Mouse (Mus musculus) testis, adult 2 months (tissue): ENCODE results near the gene Aar2.

Source experiments
- CTCF ChIP-seq: fragments of 200-500 bp; IDR thresholded peaks from 2 replicates; pipeline ENCODE4 v1.5.1; 2012; ENCODE audit warnings: low read depth, mild to moderate bottlenecking, inconsistent platforms, low read length, moderate library complexity; ENCODE audit not compliant: control insufficient read depth, insufficient read depth, insufficient replicate concordance
- POLR2A ChIP-seq: fragments of 200-500 bp; IDR thresholded peaks from 2 replicates; pipeline ENCODE4 v1.6.1; 2012; ENCODE audit warnings: low read depth, mild to moderate bottlenecking, inconsistent platforms, low read length, moderate library complexity; ENCODE audit not compliant: control insufficient read depth

- TF ChIP-seq POLR2A: no peak
- no peak for TF ChIP-seq CTCF
These were observed 70.2 kb downstream of the Aar2 start for GRCm38 (mm10) chr2:156617536-156617935.
